Mouse (Mus musculus): Measurements from ENCODE around the gene Crp. TPM values are rescaled to one million over a fixed set of nuclear protein-coding genes. Genes with fewer than 3 reads are reported as not detected.

Gene Crp
- under 1 TPM in 1 of 2 experiments, not detected in 1; 0.15 TPM for total RNA-seq (2021)
- long read RNA-seq, experiment 1, result 0 reads
- long read RNA-seq, experiment 2, result 0 reads

- DNase-seq, result no peak
- intact Hi-C loops (cut with DNase I), result no loop called here
Measured at GRCm38 (mm10) chr1:172697844-172698243, at the start of gene Crp. Gene Crp (plus strand): TSS chr1:172698055.

- DNase-seq, result no peak
- intact Hi-C loops (cut with DNase I), result no loop called here
Measured at GRCm38 (mm10) chr1:172649396-172649795, 48.5 kb upstream of the Crp start.

- DNase-seq, result no peak
- intact Hi-C loops (cut with DNase I), result no loop called here
Measured at GRCm38 (mm10) chr1:172650519-172651287, 47.2 kb upstream of the Crp start.

GRCm38 (mm10) chr1:172651288-172651987 lies 46.4 kb upstream of the Crp start:
- intact Hi-C loops (cut with DNase I), result no loop called here
- no peak for DNase-seq

DNA sequence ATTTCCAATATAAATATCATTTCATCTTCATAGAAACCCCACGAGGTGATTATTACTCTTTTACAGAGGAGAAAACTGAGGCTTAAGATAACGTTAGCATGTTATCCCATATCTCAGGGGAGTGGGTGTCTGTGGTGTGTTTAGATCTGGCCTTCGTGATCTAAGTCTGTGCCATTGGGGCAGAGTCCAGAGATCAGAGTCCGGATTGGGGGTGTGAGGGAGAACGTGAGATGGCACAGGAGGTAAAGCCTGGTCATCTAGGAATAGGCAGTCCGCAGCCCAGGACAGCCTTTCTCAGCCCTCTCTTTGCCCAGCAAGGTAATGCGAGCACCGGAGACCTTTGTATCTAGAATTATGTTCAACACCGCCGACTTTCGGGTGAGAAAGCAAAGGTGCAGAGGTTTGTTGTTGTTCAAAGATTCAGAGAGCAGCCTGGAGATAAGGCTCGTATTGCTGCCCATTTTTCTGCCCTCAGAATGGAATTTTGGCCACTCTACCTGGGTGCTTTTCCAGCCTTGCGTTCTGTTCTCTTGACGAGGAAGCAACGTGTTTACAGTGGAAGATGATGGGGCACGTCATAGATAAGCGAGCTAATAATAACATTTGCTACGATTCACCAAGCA lies 45.7 kb upstream of the Crp start:
- intact Hi-C loops (cut with DNase I), result no loop called here
- DNase-seq, result no peak

DNA sequence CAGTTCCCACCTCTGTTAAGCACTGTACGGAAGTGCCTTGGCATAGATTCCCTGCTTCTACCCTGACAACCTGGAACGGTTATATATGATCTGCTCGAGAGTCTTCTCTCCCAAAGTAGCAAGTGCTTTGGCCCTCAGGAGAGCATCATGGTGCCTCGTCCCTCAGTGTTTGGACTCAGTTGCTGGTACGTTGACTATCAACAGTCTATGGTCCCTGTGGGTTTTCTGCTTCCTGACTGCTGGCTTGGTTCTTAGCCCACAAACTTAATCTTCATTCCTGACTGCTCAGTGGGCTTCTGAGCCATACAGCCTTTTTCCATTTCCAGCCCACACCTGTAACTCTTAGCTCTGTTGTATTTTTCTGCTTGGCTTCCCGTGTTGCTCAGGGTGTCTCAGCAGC lies 44.0 kb upstream of the Crp start:
- DNase-seq, result no peak
- intact Hi-C loops (cut with DNase I), result no loop called here

DNA sequence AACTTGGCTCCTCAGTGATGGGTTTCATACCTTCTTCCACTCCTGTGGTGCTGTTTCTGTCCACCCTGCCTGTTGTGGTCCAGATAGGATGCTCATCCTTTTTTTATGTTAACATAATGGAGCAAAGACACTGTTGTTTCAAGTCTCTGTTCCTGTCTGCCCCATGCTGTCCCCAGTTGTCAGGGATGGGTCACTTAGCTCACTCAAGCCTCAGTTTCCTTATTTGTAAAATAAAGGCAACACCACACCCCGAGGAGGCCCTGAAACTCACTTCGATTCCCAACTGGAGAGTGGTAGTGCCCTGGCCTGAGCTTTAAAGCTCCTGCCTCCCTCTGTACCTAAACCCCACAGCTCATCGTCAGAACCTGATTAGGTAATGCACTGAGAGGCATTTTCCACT lies 40.6 kb upstream of the Crp start:
- intact Hi-C loops (cut with DNase I), result no loop called here

DNA sequence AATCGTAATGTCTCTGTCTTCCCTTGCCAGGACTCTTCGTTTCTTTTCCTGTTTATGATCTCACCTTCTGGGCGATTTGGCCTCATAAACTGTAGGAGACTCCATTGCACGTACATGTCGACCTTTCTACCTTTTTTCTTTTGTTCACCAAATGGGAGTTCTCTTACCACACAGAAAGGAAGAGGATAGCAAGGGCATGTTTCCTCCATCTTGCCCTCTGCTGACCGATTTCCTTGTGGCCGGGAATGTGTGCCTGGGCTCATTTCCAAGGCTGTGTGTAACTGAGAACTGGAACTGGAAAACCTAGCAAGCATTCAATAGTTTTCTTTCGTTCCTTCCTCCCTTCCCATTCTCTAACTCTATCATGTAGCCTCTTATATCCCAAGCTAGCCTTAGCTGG lies 38.2 kb upstream of the Crp start:
- intact Hi-C loops (cut with DNase I), result no loop called here
- DNase-seq, result no peak

More for the DNA sequence above, 40.6 kb upstream of the Crp start:
- no peak for DNase-seq

- no peak for DNase-seq
- intact Hi-C loops (cut with DNase I), result no loop called here
Measured at GRCm38 (mm10) chr1:172665457-172665856, 32.4 kb upstream of the Crp start.

DNA sequence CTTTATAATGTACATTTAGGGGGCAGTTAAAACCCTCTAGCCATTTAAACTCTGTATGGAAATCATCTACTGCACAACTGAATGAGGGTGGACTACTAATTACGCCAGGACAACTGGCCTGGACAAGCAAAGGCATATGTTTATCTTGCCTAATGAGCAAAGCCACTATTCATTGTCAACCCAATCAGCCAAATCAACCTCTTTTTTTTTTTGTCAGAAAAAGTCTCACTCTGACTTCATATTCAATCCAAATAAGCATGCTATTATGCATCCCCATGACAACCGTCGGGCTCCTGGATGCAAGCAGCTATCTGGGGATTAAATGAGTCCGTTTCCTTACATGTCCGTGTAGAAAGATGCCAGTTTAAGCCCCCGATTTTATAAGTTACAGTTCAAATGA lies 30.3 kb upstream of the Crp start:
- DNase-seq, result no peak
- intact Hi-C loops (cut with DNase I), result no loop called here

DNA sequence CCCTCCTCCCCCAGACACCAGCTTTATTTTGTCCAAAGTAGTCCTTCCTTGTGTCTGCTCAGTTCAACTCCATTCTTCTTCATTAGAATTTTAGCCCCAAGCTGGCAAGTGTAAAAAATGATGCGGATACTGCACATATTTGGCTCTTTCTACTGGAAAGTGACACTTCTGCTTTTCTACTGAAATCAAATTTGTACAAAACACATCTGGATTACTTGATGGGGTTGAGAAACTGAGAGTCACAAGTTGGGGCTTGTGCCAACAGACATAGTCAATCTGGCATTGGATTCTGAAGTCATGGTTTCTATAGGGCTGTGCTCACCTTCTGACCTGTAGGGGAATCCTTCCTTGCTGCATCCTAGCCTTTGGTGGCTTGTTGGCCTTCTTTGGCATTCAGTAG lies 27.1 kb upstream of the Crp start:
- DNase-seq, result no peak
- intact Hi-C loops (cut with DNase I), result no loop called here

DNA sequence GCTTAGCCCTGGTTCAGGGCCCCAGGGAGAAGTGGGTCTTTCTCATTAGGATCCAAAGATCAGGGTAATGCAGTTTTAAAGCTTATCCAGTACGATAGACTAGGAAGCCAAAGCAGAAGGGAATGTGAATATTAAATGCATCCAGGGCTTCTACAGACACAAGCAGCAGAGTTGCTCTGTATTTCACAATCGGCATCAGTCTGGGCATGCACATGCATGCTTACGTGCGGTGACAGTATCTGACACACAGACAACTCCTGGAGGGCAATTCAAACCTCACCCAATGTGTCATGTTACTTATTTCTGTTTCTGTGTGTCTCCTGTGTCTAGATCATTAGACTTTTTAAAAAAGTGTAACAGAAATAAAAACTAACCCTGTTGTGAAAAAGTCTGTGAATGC lies 17.1 kb upstream of the Crp start:
- DNase-seq, result no peak
- intact Hi-C loops (cut with DNase I), result no loop called here

DNA sequence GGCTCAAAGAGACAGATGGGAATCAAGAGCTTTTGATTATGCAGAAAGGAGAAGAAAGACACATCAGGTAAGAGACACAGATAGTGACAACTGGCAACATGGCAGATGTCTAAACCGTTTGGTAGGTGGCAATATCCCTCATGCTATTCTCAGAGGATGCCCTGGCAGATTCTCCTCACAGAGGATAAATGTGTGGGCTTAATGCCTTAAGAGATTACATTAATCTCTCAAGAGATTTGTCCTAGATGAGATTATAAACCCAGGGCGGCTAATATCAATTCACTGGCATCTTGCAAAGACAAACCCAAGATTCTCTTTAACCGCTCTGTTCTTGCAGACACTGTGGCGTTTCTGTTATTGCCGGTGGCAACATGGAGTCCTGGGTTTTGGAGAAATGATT lies 14.3 kb upstream of the Crp start:
- intact Hi-C loops (cut with DNase I), result no loop called here
- DNase-seq, result no peak

DNA sequence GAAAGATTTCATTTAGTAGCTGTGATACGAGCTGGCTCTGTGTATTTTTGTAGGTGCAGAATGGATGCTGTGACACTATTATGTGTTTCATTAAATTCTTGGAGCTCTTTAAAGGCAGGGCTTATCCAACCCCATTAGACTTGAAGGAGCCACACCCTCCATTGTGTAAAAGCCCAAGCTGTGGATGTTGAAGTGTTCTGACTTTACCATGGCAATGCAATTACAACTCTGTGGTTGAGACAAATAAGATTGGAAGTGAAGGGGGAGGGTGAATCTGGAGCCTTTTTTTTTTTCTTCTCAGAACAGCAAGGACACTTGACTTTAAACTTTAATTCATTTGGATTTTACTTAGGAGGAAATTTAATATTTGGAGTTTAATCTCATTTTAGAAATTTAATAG lies 13.9 kb upstream of the Crp start:
- intact Hi-C loops (cut with DNase I), result no loop called here
- no peak for DNase-seq

- no peak for DNase-seq
- intact Hi-C loops (cut with DNase I), result no loop called here
Measured at GRCm38 (mm10) chr1:172685178-172685577, 12.7 kb upstream of the Crp start.

DNA sequence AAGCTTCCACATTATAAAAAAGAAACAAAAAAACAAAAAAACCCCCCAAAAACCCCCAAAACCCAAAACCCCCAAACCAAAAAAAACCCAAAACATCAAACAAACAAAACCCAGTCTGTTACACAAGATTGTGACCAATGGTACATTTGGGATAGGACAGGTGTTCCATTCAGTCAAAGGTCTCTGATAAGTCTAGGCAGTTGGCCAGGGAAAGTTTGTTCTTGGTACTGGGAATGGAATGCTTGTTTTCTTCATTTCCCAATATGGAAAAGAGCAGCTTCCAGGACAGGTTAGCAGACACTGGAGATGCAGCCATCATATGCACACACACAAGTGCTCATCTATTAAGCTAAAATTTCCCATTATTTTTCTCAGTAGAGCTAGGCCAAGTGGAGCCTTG lies 433 bp upstream of the Crp start:
- intact Hi-C loops (cut with DNase I), result no loop called here
- DNase-seq, result no peak

- no peak for DNase-seq
Measured at GRCm38 (mm10) chr1:172700814-172701213, 3.0 kb downstream of the Crp start.

GRCm38 (mm10) chr1:172701381-172701780 lies 3.5 kb downstream of the Crp start:
- DNase-seq, result no peak
- intact Hi-C loops (cut with DNase I), result no loop called here

More at GRCm38 (mm10) chr1:172700814-172701213, 3.0 kb downstream of the Crp start:
- intact Hi-C loops (cut with DNase I), result no loop called here

DNA sequence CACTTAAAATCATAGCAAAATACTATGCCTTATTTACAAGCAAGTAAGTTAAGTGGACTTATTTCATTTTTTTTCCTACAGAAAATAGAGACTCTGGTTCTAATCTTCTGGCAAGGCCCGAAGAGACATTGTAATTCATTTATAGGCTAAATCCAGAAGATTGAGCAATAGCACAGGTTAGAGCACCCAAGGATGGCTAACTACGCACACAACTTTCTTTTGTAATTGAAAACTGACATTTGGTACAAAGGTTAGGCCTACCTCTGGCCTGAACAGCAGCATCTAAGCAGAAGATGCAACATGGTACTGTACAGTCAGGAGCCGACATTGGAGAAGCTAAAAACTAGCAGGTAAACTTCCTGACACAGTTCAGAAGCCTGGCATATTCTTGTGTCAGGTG lies 4.0 kb downstream of the Crp start:
- DNase-seq, result no peak
- intact Hi-C loops (cut with DNase I), result no loop called here

GRCm38 (mm10) chr1:172704769-172705168 lies 6.9 kb downstream of the Crp start:
- no peak for DNase-seq
- intact Hi-C loops (cut with DNase I), result no loop called here

DNA sequence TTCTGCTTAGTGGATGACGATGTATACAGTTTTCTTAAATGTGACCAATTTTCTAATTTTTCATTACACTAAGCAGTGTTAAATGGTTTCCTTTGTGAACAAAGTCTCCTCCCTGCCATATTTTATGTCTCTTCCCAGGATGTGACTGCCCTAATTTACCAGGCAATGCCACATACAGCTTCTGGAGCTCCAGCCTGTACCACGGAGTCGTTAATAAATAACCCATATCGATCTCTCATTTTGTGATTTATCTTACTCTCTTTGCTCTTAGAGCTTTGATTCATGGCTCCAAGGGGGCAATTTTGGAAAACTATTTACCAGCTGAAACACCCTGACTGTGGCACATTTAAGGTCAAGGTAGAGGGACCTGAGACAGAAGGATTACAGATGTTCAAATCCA lies 8.4 kb downstream of the Crp start:
- intact Hi-C loops (cut with DNase I), result no loop called here
- DNase-seq, result no peak

Measured in gastrocnemius, postnatal 36 days (tissue).